Mouse (Mus musculus) heart, postnatal 10 days (tissue): ENCODE measurements around the gene Sesn3. TPM values are rescaled to one million over a fixed set of nuclear protein-coding genes. Genes with fewer than 3 reads are reported as not detected.
A peak's percentile ranks its signal among the peaks of the same experiment; 100 is the strongest.
"Not testable (repeated sequence)": the region's sequence is repeated elsewhere in the genome, so short reads cannot be mapped to it uniquely, and the experiment has no call there.

Source experiments
- DNase-seq, 2 experiments: peaks; one replicate each; pipeline ENCODE4 v3.0.0; 2021
- intact Hi-C: fragments of 180-260 bp; cut with DNase I; formaldehyde crosslinking; loops from one replicate; pipeline ENCODE4 v1.15.1; 2025
- total RNA-seq, 2 experiments: library from RNA; stranded (reverse); gene quantifications; 2 replicates each; pipeline ENCODE4 v1.2.3; 2021

Gene Sesn3
- 10 to 100 TPM; 25.0 to 31.3 TPM for total RNA-seq

GRCm38 (mm10) chr9:14274986-14275720 is at the start of gene Sesn3:
Gene Sesn3 (plus strand): TSS chr9:14275067.
- intact Hi-C loops: no loop called here
- DNase-seq: peak; percentile 81 to 85

GRCm38 (mm10) chr9:14227086-14227485 is 47.8 kb upstream of the Sesn3 start:
- intact Hi-C loops, DNase-seq: not testable (repeated sequence)

GRCm38 (mm10) chr9:14233702-14234373 is 41.0 kb upstream of the Sesn3 start:
- no peak for DNase-seq
- intact Hi-C loops: no loop called here

- intact Hi-C loops: no loop called here
- DNase-seq: no peak
Measured at GRCm38 (mm10) chr9:14235286-14235685, 39.6 kb upstream of the Sesn3 start.

- DNase-seq, intact Hi-C loops: not testable (repeated sequence)
Measured at GRCm38 (mm10) chr9:14241003-14241402, 33.9 kb upstream of the Sesn3 start.

- intact Hi-C loops: no loop called here
- DNase-seq: no peak
Measured at GRCm38 (mm10) chr9:14242308-14242707, 32.6 kb upstream of the Sesn3 start.

GRCm38 (mm10) chr9:14244528-14244927 is 30.3 kb upstream of the Sesn3 start:
- intact Hi-C loops: no loop called here
- peak in 1 of 2 experiments; percentile 9 for DNase-seq

GRCm38 (mm10) chr9:14245013-14245586 is 29.8 kb upstream of the Sesn3 start:
- no peak for DNase-seq
- intact Hi-C loops: no loop called here

GRCm38 (mm10) chr9:14246016-14246799 is 28.7 kb upstream of the Sesn3 start:
- intact Hi-C loops: no loop called here
- peak; percentile 44 to 64 for DNase-seq

- intact Hi-C loops: no loop called here
- DNase-seq: no peak
Measured at GRCm38 (mm10) chr9:14247480-14248208, 27.2 kb upstream of the Sesn3 start.

- DNase-seq: no peak
- intact Hi-C loops: no loop called here
Measured at GRCm38 (mm10) chr9:14248209-14248596, 26.7 kb upstream of the Sesn3 start.

GRCm38 (mm10) chr9:14261150-14261549 is 13.7 kb upstream of the Sesn3 start:
- intact Hi-C loops: no loop called here
- no peak for DNase-seq

GRCm38 (mm10) chr9:14262568-14262972 is 12.3 kb upstream of the Sesn3 start:
- intact Hi-C loops: no loop called here
- DNase-seq: no peak

GRCm38 (mm10) chr9:14266470-14266869 is 8.4 kb upstream of the Sesn3 start:
- intact Hi-C loops: no loop called here
- no peak for DNase-seq

- intact Hi-C loops: no loop called here
- DNase-seq: no peak
Measured at GRCm38 (mm10) chr9:14268578-14268977, 6.3 kb upstream of the Sesn3 start.

GRCm38 (mm10) chr9:14272921-14273320 is 1.9 kb upstream of the Sesn3 start:
- no peak for DNase-seq
- intact Hi-C loops: no loop called here

GRCm38 (mm10) chr9:14274586-14274985 is 281 bp upstream of the Sesn3 start:
- intact Hi-C loops: no loop called here
- no peak for DNase-seq

GRCm38 (mm10) chr9:14275792-14276480 is 1.1 kb downstream of the Sesn3 start:
- intact Hi-C loops: loop anchor here (2.0 kb wide), 1 partner anchor 387 kb away; no protein-coding TSS in a partner anchor
- peak; percentile 98 to 99 for DNase-seq

GRCm38 (mm10) chr9:14276481-14277287 is 1.8 kb downstream of the Sesn3 start:
- peak in 1 of 2 experiments; percentile 72 for DNase-seq
- intact Hi-C loops: loop anchor here (2.0 kb wide), 1 partner anchor 388 kb away; no protein-coding TSS in a partner anchor
